Mouse (Mus musculus): Measurements from ENCODE around the gene Camta1.

Camta1 gene

GRCm38 (mm10) chr4:150968956-150969355 is 892.7 kb downstream of the Camta1 start:
- DNase-seq (ENCODE audit: extremely low spot score, low read depth, low spot score) = no peak

GRCm38 (mm10) chr4:150966556-150966955 is 895.1 kb downstream of the Camta1 start:
- no peak for DNase-seq (ENCODE audit: extremely low spot score, low read depth, low spot score)

- no peak for DNase-seq (ENCODE audit: extremely low spot score, low read depth, low spot score)
These were observed 896.1 kb downstream of the Camta1 start for GRCm38 (mm10) chr4:150965555-150965951.

- DNase-seq (ENCODE audit: extremely low spot score, low read depth, low spot score) = peak; percentile 79
These were observed 896.8 kb downstream of the Camta1 start for GRCm38 (mm10) chr4:150964635-150965554.

- no peak for DNase-seq (ENCODE audit: extremely low spot score, low read depth, low spot score)
These were observed 898.0 kb downstream of the Camta1 start for GRCm38 (mm10) chr4:150963711-150964110.

- no peak for DNase-seq (ENCODE audit: extremely low spot score, low read depth, low spot score)
These were observed 899.4 kb downstream of the Camta1 start for GRCm38 (mm10) chr4:150962231-150962630.

- DNase-seq (ENCODE audit: extremely low spot score, low read depth, low spot score) = no peak
These were observed 903.1 kb downstream of the Camta1 start for GRCm38 (mm10) chr4:150958536-150958935.

GRCm38 (mm10) chr4:150957106-150957458 is 904.6 kb downstream of the Camta1 start:
- DNase-seq (ENCODE audit: extremely low spot score, low read depth, low spot score) = no peak

GRCm38 (mm10) chr4:150956369-150957105 is 905.1 kb downstream of the Camta1 start:
- no peak for DNase-seq (ENCODE audit: extremely low spot score, low read depth, low spot score)

- DNase-seq (ENCODE audit: extremely low spot score, low read depth, low spot score) = no peak
These were observed 910.7 kb downstream of the Camta1 start for GRCm38 (mm10) chr4:150950972-150951371.

GRCm38 (mm10) chr4:150944707-150945106 is 917.0 kb downstream of the Camta1 start:
- DNase-seq (ENCODE audit: extremely low spot score, low read depth, low spot score) = no peak

- DNase-seq (ENCODE audit: extremely low spot score, low read depth, low spot score) = no peak
These were observed 921.6 kb downstream of the Camta1 start for GRCm38 (mm10) chr4:150939991-150940651.

GRCm38 (mm10) chr4:150938063-150938452 is 923.6 kb downstream of the Camta1 start:
- no peak for DNase-seq (ENCODE audit: extremely low spot score, low read depth, low spot score)

GRCm38 (mm10) chr4:150937293-150938062 is 924.2 kb downstream of the Camta1 start:
- DNase-seq (ENCODE audit: extremely low spot score, low read depth, low spot score) = no peak

GRCm38 (mm10) chr4:150933503-150933902 is 928.2 kb downstream of the Camta1 start:
- DNase-seq (ENCODE audit: extremely low spot score, low read depth, low spot score) = no peak

GRCm38 (mm10) chr4:150927789-150928188 is 933.9 kb downstream of the Camta1 start:
- no peak for DNase-seq (ENCODE audit: extremely low spot score, low read depth, low spot score)

GRCm38 (mm10) chr4:150926924-150927705 is 934.6 kb downstream of the Camta1 start:
- no peak for DNase-seq (ENCODE audit: extremely low spot score, low read depth, low spot score)

- DNase-seq (ENCODE audit: extremely low spot score, low read depth, low spot score) = no peak
These were observed 935.8 kb downstream of the Camta1 start for GRCm38 (mm10) chr4:150925923-150926322.

- DNase-seq (ENCODE audit: extremely low spot score, low read depth, low spot score) = no peak
These were observed 936.7 kb downstream of the Camta1 start for GRCm38 (mm10) chr4:150924936-150925335.

GRCm38 (mm10) chr4:150924308-150924707 is 937.4 kb downstream of the Camta1 start:
- no peak for DNase-seq (ENCODE audit: extremely low spot score, low read depth, low spot score)

Measured in hindlimb bud, embryonic 11.5 days (tissue).